Mouse (Mus musculus) stomach, postnatal 0 days (tissue): ENCODE measurements around the gene Dtl. TPM values are rescaled to one million over a fixed set of nuclear protein-coding genes. Genes with fewer than 3 reads are reported as not detected.

ENCODE experiments used
- ATAC-seq: fragments of 200-750 bp; cut with Nextera tagmentation; 2 replicates; pipeline ENCODE4 v1.8.0; 2017; ENCODE audit not compliant: low FRiP score, low TSS enrichment
- DNase-seq: peaks from one replicate; pipeline ENCODE4 v3.0.0-alpha.2; 2016; ENCODE audit warnings: low spot score
- H3K27ac ChIP-seq: fragments of 300-500 bp; sonication (generic); replicated peaks from 2 replicates; pipeline ENCODE4 v1.5.1; 2014; ENCODE audit warnings: mild to moderate bottlenecking, control low read depth
- H3K27me3 ChIP-seq: fragments of 300-500 bp; sonication (generic); 2 replicates; pipeline ENCODE4 v1.6.1; 2014; ENCODE audit warnings: low read length; ENCODE audit not compliant: control insufficient read depth, insufficient read depth
- H3K36me3 ChIP-seq: fragments of 300-500 bp; sonication (generic); 2 replicates; pipeline ENCODE4 v1.6.1; 2014; ENCODE audit warnings: low read length, mixed read lengths; ENCODE audit not compliant: control insufficient read depth, insufficient read depth
- H3K4me1 ChIP-seq: fragments of 300-500 bp; sonication (generic); replicated peaks from 2 replicates; pipeline ENCODE4 v1.6.1; 2014; ENCODE audit warnings: antibody characterized with exemption; ENCODE audit not compliant: control insufficient read depth, insufficient read depth
- H3K4me2 ChIP-seq: fragments of 300-500 bp; sonication (generic); replicated peaks from 2 replicates; pipeline ENCODE4 v1.6.1; 2014; ENCODE audit warnings: low read depth, mild to moderate bottlenecking, control low read depth, moderate library complexity
- H3K4me3 ChIP-seq: fragments of 300-500 bp; sonication (generic); 2 replicates; pipeline ENCODE4 v1.5.1; 2014; ENCODE audit warnings: low read depth, low read length, control low read depth
- H3K9ac ChIP-seq: fragments of 300-500 bp; sonication (generic); 2 replicates; pipeline ENCODE4 v1.6.1; 2014; ENCODE audit warnings: mild to moderate bottlenecking, low read length, control low read depth, mixed read lengths
- H3K9me3 ChIP-seq: fragments of 300-500 bp; sonication (generic); 2 replicates; pipeline ENCODE4 v1.6.1; 2016; ENCODE audit warnings: low read length; ENCODE audit not compliant: control insufficient read depth
- CTCF ChIP-seq: IDR thresholded peaks from 2 replicates; pipeline ENCODE4 v1.5.1; 2016; ENCODE audit warnings: antibody characterized with exemption, low read depth, mild to moderate bottlenecking, moderate library complexity
- EP300 ChIP-seq: optimal IDR thresholded peaks from 2 replicates; pipeline ENCODE3; 2016; ENCODE audit warnings: antibody characterized with exemption
- WGBS: fragments of 180-500 bp; shearing (Covaris S2); extraction: QIAGEN DNeasy Blood & Tissue Kit; methylation state at CpG from one replicate; pipeline ENCODE4 v1.1.7; 2014; 5-methylcytosine and 5-hydroxymethylcytosine counted together
- polyA plus RNA-seq: library from polyadenylated mRNA; unstranded; fragments of >200 nt; fragmentation: Nextera tagmentation; extraction: Ambion mirVana; gene quantifications from 2 replicates; pipeline ENCODE4 v1.2.1, GENCODE M21; 2015

Gene Dtl
- polyA plus RNA-seq, 1 experiment from 2014 or later, result 7.5 TPM

GRCm38 (mm10) chr1:191618067-191618766 is 42.9 kb upstream of the Dtl start:
- H3K36me3 ChIP-seq, result peaks cover 34% of the 10 kb centered on the region
- no peak overlapping the region for H3K4me3 ChIP-seq
- no peaks in the 10 kb centered on the region for H3K4me1 ChIP-seq
- ATAC-seq (no peak), DNase-seq (no peak)
- no peak for TF ChIP-seq EP300
- TF ChIP-seq CTCF, result no peak
- H3K9me3 ChIP-seq, result no peaks in the 10 kb centered on the region
- no peak overlapping the region for H3K9ac ChIP-seq
- H3K27me3 ChIP-seq, result no peaks in the 10 kb centered on the region
- 86% methylated on average over 12 of the region's 12 CpGs for WGBS
- H3K27ac ChIP-seq, result no peak overlapping the region
- no peak overlapping the region for H3K4me2 ChIP-seq

- Histone ChIP-seq H3K27me3 (no peaks in the 10 kb centered on the region), H3K4me3 (no peak overlapping the region), H3K36me3 (peaks cover 37% of the 10 kb centered on the region), H3K9ac (no peak overlapping the region), H3K4me2 (no peak overlapping the region), H3K27ac (no peak overlapping the region), H3K4me1 (no peaks in the 10 kb centered on the region), H3K9me3 (no peaks in the 10 kb centered on the region)
- 84% methylated on average over 3 of the region's 3 CpGs for WGBS
- ATAC-seq (no peak), DNase-seq (no peak)
- TF ChIP-seq EP300, result no peak
- no peak for TF ChIP-seq CTCF
Measured at GRCm38 (mm10) chr1:191617589-191617988, 42.2 kb upstream of the Dtl start.

GRCm38 (mm10) chr1:191616245-191616644 is 40.9 kb upstream of the Dtl start:
- Histone ChIP-seq H3K4me2 (no peak overlapping the region), H3K4me1 (no peaks in the 10 kb centered on the region), H3K9ac (no peak overlapping the region), H3K27ac (no peak overlapping the region), H3K27me3 (no peaks in the 10 kb centered on the region), H3K9me3 (no peaks in the 10 kb centered on the region), H3K36me3 (peaks cover 37% of the 10 kb centered on the region), H3K4me3 (no peak overlapping the region)
- TF ChIP-seq CTCF (no peak), EP300 (no peak)
- DNase-seq (no peak), ATAC-seq (no peak)
- WGBS, result 90% methylated on average over 8 of the region's 8 CpGs

GRCm38 (mm10) chr1:191612877-191613276 is 37.5 kb upstream of the Dtl start:
- no peak overlapping the region for H3K4me3 ChIP-seq
- H3K4me1 ChIP-seq, result no peaks in the 10 kb centered on the region
- H3K27ac ChIP-seq, result no peak overlapping the region
- no peaks in the 10 kb centered on the region for H3K9me3 ChIP-seq
- H3K9ac ChIP-seq, result no peak overlapping the region
- H3K36me3 ChIP-seq, result peaks cover 39% of the 10 kb centered on the region
- H3K4me2 ChIP-seq, result no peak overlapping the region
- DNase-seq (no peak), ATAC-seq (no peak)
- no peak for TF ChIP-seq CTCF
- TF ChIP-seq EP300, result no peak
- WGBS, result 87% methylated on average over 16 of the region's 16 CpGs
- H3K27me3 ChIP-seq, result no peaks in the 10 kb centered on the region

GRCm38 (mm10) chr1:191611686-191612085 is 36.3 kb upstream of the Dtl start:
- H3K36me3 ChIP-seq, result peaks cover 50% of the 10 kb centered on the region
- no peak overlapping the region for H3K9ac ChIP-seq
- DNase-seq (no peak), ATAC-seq (no peak)
- H3K27ac ChIP-seq, result no peak overlapping the region
- H3K9me3 ChIP-seq, result no peaks in the 10 kb centered on the region
- H3K27me3 ChIP-seq, result no peaks in the 10 kb centered on the region
- H3K4me3 ChIP-seq, result no peak overlapping the region
- no peaks in the 10 kb centered on the region for H3K4me1 ChIP-seq
- no peak overlapping the region for H3K4me2 ChIP-seq
- 87% methylated on average over 9 of the region's 9 CpGs for WGBS
- TF ChIP-seq CTCF (no peak), EP300 (no peak)

GRCm38 (mm10) chr1:191610357-191610756 is 35.0 kb upstream of the Dtl start:
- Histone ChIP-seq H3K4me2 (no peak overlapping the region), H3K9ac (no peak overlapping the region), H3K4me1 (no peaks in the 10 kb centered on the region), H3K36me3 (peaks cover 56% of the 10 kb centered on the region), H3K4me3 (no peak overlapping the region), H3K27ac (no peak overlapping the region), H3K9me3 (no peaks in the 10 kb centered on the region), H3K27me3 (no peaks in the 10 kb centered on the region)
- ATAC-seq (no peak), DNase-seq (no peak)
- TF ChIP-seq CTCF, result no peak
- no peak for TF ChIP-seq EP300
- WGBS, result 92% methylated on average over 7 of the region's 7 CpGs
